Mouse (Mus musculus) cerebellum, adult 9-11 months (tissue): ENCODE measurements around the gene Ipo11.

Experiments
- DNase-seq: peaks from one replicate; pipeline ENCODE4 v3.0.0; 2022

Ipo11 gene

GRCm38 (mm10) chr13:106810156-106810555 lies 126.6 kb downstream of the Ipo11 start:
- no peak for DNase-seq

- no peak for DNase-seq
These were observed 127.9 kb downstream of the Ipo11 start for GRCm38 (mm10) chr13:106808821-106809220.

GRCm38 (mm10) chr13:106808315-106808714 lies 128.4 kb downstream of the Ipo11 start:
- no peak for DNase-seq

- DNase-seq, result no peak
These were observed 129.5 kb downstream of the Ipo11 start for GRCm38 (mm10) chr13:106807303-106807702.

GRCm38 (mm10) chr13:106805146-106805545 lies 131.6 kb downstream of the Ipo11 start:
- DNase-seq, result no peak

GRCm38 (mm10) chr13:106798026-106798425 lies 138.7 kb downstream of the Ipo11 start:
- no peak for DNase-seq

- DNase-seq, result no peak
These were observed 147.9 kb downstream of the Ipo11 start for GRCm38 (mm10) chr13:106788817-106789216.

GRCm38 (mm10) chr13:106768807-106769206 lies 168.0 kb downstream of the Ipo11 start:
- DNase-seq, result no peak

GRCm38 (mm10) chr13:106762611-106763010 lies 174.1 kb downstream of the Ipo11 start:
- DNase-seq, result no peak

GRCm38 (mm10) chr13:106761661-106762060 lies 175.1 kb downstream of the Ipo11 start:
- DNase-seq, result no peak

- peak; percentile 6 for DNase-seq
These were observed 176.4 kb downstream of the Ipo11 start for GRCm38 (mm10) chr13:106760232-106760875.

GRCm38 (mm10) chr13:106755892-106756291 lies 180.9 kb downstream of the Ipo11 start:
- no peak for DNase-seq

GRCm38 (mm10) chr13:106754216-106754615 lies 182.5 kb downstream of the Ipo11 start:
- no peak for DNase-seq

- DNase-seq, result no peak
These were observed 184.8 kb downstream of the Ipo11 start for GRCm38 (mm10) chr13:106751951-106752350.

- no peak for DNase-seq
These were observed 189.9 kb downstream of the Ipo11 start for GRCm38 (mm10) chr13:106746823-106747222.

- DNase-seq, result no peak
These were observed 191.6 kb downstream of the Ipo11 start for GRCm38 (mm10) chr13:106745201-106745600.
